Mouse (Mus musculus) inflammation-experienced regulatory T-cells, adult 6 months (primary cell): ENCODE results near the gene Spata48. TPM values are rescaled to one million over a fixed set of nuclear protein-coding genes. Genes with fewer than 3 reads are reported as not detected.
A peak's percentile ranks its signal among the peaks of the same experiment; 100 is the strongest.

Source experiments
- ATAC-seq: one replicate; pipeline ENCODE4 v1.8.0; 2017
- polyA plus RNA-seq, 3 experiments: library from polyadenylated mRNA; unstranded; fragments of 100-300 nt; shearing (Covaris generic); gene quantifications; one replicate each; pipeline ENCODE4 v1.2.1; 2017

The Spata48 gene
- polyA plus RNA-seq = under 1 TPM in 1 of 3 experiments, not detected in 2; 0.31 TPM

DNA sequence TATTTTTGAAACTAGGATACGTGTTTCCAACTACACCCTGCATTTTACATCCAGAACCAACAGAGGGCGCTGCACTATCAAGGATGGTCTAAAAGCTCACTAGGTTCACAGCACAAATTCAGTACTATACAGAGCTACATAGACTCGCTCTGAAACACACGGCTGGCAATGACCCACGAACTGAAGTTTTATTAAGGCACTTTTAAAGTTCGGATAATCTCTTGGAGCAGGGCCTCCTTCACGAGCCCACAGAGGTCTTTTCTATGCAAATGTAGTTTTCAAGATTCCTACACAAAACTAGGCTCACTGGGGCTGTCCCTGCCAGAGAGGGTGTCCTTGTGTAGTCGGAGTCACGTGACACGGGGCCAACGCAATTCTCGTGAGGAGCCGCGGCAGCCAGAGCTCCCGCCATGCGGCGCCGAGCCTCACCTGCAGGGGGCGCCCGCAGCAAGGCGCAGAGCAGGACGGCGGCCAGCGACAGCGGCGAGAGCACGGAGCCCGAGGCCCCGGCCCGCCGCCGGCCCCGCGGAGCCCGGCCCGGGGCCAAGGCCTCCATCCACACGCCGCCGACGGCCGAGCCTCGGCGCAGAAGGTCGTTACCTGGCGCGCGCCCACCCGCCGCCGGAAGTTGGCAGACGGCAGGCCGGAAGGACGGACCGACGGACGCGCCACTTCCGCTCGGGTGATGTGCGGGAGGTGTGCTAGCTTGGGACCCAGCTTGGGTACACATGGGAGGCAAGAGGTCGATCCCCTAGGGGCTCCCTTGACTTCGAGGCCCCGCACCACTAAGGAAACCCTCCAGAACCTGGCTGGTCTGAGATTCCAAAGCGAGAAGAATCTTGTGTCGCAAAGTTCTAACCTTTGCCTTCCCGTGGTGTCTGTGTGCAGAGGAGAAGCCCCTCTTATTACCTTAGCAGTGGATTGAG, at the start of gene Spata48, which contains the start of gene Zpbp:
Spata48 (plus strand) TSS at position 460 of the 926 bp plus-strand sequence.
Zpbp (minus strand) TSS at position 774 of the 926 bp plus-strand sequence.
- peak; percentile 94 for ATAC-seq

DNA sequence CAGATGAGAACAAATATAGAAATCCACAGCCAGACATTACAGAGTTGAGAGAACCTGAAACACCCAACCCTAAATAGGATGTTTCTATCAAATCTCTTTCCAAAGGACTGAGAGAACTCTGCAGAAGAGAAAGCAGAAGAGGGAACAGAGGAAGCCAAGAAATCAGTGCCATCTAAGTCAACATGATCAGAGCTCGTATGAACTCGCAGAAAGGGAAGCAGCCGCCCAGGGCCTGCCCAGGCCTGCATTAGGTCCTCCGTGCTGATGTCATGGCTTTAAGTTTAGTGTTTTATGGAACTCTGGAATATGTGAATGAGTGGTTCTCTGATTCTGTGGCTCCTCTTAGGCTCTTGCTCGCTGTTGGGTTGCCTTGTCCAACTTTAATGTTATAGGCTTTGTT, 47.7 kb upstream of the Spata48 start:
- no peak for ATAC-seq

DNA sequence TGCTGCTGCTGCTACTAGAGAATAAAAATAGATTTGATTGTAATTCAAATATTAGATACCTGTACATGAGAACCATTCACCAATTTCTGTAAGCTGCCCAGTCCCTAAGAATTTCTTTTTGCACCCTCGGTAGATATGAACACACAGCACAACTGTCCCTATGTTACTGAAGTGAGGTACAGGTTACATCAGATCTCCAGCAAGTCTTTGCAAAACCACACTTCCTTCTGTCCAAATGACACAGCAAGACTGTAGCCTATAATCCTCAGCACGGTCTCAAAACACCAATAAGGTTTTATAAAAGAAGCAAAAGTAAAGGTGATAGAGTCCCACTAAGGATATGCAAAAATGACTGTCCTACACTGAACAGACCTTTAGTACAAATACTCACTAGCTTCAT, 44.5 kb upstream of the Spata48 start:
- no peak for ATAC-seq

DNA sequence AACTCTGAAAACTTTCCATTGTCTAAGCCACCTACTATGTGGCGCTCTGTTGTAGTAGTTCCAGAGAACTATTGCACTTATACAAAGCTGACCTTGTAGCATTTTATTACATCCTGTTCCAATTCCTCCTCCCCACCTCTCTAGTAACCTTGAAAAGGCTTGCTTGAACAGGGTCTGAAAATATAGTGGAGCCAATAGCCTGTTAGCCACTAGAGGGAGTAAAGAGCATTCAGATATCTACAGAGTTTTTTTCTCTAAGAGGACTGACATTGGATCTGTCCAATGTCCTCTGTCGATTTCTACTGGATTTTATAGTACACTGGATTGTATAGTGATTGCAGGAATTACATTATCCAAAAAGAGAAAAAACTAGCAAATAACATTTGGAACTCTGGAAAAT, 6.9 kb upstream of the Spata48 start:
- peak; percentile 80 for ATAC-seq

DNA sequence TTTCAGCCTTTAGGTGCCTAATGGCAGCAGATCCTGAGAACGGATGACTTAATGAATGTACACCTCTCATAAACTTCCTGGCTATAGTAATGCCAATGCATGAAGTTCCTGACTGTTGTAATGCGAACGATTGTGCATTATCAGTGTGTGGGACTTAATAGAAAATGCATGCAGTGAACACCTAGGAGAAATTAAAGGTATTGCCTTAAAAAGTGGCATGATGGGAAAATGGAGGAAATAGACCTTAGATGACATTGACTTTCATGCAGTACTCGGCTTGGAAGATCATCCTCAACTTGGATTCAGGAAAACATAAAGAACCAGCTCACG, 632 bp downstream of the Spata48 start:
- no peak for ATAC-seq

DNA sequence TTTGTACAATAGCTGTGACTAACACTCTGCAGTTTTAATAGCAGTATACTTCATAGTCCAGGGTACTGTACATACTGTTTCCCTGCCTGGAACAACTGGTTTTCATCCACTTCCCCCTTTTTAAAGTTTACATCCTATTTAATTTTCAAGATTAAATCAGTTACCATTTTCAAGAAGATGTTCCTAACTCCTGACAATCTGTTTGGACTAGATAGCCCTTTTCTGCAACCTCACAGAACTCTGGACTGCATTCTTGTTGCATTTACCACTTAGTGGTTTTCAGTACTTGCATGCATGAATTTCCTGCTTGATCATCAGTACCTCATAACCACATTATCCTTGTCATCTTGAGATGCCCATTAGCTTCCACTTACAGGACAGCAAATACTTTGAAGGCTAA, 7.0 kb downstream of the Spata48 start:
- no peak for ATAC-seq

DNA sequence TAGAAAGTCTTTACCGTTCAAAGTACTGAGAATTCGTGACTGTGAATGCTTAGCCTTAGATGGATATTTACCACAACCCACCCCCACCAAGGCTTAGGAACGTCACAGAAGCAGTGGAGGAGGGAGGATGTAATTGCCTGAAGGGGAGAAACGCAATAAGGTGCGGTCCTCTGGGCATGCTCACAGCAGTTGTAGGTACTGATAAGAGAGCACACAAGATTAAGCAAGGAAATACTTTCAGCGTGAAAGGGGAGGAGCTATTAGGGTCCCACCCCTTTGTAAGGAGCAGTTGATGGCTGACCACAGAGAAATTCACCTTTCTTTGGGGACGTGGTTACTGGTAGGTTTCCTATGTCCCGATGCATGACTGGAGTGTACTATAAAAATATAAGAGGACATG, 22.5 kb downstream of the Spata48 start:
- no peak for ATAC-seq

DNA sequence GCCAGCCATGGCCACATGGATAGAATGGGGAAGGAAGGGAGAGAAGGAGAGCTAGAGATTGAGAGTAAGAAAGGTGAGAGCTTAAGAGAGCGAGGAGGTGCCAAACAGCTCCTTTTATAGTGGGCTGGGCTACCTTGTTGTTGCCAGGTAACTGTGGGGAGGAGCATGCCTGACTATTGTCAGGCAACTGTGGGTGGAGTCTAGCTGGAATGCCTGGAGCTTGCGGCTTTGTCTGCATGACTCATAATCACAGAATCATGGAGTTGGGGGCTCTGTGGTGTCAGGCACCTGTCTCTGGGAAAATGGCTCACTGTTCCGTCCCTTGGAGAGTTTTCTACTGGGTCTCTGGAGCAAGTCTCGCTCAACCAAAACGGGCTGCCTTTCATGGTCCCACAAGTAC, 30.1 kb downstream of the Spata48 start:
- no peak for ATAC-seq

DNA sequence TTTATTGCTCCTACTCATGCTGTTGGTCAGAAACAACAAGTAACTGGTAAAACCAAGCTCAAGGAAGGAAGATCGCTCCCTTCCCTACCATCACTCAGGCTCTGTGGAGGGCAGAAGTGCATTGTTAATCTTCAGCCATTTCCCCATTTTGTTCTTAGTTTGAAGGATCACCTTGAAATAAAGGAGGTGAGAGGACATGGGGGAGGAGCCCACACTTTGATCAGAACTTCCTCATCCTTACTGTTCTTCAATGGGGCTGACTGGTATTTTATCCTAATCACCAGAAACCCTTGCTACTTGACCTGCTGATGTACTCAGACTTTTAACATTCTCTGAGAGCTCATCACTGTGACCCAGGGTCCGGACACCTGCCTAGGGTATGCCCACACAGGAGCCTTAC, 33.8 kb downstream of the Spata48 start:
- ATAC-seq = no peak

DNA sequence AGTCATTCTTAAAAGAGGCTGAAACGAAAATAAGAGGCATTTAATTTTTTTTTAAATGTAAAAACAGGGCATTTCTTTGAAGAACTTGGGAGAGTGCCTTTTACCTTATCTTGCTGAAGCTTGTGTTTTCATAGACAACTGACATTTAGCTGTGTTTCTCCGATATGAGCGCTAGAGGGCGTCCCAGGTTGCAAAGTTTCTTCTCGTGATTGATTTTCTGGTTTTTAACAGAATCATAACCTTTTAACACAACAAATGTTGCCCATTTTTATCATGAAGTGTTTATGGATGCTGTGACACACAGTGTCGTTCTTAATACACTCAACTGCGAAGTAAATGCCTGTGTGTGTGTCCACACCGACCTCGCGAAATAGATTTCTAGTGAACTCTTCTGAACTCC, 38.0 kb downstream of the Spata48 start:
- peak; percentile 77 for ATAC-seq

DNA sequence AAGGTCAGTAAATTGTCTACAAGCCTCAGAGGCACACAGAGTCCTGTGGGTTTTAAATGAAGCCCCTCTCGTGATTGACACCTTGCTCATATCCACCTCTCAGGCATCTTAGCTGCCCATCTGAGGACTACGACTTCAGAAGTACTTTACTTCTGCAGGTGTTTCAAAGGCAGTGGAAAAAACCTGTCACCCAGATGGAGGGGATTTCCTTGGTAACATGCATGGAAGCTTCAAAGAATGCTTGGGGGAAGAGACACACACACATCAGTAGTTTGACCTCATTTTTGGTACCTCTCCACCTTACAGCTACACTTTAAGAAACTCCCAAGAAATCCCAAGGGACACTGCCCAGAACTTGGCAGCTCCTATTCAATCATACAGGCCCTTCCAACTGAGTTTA, 44.3 kb downstream of the Spata48 start:
- peak; percentile 96 for ATAC-seq

DNA sequence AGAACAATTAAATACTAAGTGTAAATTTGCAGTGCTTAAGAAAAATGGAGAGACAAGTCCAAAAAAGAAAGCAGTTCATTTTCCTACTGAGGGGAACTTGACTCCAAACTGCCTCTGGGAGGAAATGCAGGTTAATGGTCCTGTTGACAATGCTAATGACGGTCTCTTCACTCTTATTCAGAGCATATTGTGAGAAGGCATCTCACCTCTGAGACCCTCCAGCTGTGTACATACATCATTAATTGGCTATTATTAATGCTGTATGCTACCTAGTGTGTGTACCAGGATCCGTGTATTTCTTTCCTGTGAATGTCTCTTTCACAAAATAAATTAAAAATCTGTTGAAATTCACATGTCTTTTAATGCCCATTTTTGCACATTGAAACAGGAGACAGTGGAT, 47.5 kb downstream of the Spata48 start:
- ATAC-seq = no peak

DNA sequence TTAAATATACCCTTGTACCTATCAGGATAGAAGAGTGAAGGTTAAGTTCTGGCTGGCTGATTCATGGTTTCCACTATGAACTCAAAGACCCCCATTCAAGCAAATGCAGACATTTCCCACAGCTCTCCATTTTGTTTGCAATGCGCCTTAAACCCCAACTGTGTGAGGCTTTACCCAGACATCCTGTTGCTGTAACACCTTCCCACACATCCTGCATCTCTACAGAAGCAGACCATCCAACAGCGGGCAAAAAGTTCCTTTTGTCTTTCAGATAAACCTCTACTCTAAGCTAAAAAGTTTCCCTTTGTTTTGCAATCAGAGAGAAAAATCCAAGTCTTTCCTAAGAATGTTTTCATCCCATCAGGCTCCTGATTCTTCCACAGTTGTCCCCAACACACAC, 50.2 kb downstream of the Spata48 start:
- ATAC-seq = peak; percentile 84

DNA sequence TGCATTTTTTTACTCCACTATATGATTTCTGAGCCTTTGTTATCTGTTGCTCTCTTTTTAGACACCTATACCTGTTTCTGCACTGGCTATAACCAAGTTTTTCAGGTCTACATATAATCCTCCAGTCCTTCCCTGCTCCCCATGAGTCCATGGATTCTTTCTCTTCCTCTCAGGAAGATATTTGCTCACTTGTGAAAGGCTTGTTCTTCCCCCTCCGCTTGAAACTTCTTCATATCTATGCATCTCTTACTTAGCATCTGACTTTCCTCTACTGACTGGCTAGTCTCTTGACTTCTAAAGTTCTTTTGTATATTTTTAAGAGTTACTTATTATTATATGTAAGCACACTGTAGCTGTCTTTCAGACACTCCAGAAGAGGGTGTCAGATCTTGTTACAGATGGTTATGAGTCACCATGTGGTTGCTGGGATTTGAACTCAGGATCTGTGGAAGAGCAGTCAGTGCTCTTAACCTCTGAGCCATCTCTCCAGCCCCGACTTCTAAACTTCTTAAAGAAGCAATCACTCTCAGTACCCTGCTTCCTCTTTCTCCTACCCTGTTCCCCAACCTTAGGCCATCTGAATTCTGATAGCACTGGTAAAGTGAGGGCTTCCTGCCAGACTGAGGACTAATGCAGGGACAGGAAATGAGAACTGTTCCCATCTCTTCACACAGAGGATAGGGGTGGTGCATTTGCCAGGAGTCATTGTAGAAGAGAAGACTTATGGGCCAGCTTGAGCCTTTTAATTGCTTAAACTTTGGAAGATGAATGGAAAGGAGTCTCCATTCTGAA, 51.3 kb downstream of the Spata48 start:
- peak; percentile 55 for ATAC-seq

DNA sequence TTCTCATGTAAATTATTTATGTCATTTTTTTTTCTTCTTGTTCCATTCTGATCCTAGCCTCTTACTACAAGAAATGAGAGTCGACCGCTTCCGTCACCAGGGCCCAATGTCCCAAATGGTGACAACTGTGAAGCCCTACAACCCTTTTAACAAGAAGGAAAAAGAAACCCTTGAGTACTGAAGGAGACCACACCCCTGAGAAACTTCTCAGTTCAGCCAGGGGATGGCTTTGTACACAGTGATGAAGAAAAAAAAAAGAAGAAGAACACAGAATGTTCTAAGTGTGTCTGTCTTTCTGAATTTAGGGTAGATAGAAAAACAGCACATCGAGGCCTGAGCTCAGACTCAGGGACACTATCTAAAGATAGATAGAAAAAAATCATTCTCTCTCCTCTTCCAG, 53.0 kb downstream of the Spata48 start:
- no peak for ATAC-seq

DNA sequence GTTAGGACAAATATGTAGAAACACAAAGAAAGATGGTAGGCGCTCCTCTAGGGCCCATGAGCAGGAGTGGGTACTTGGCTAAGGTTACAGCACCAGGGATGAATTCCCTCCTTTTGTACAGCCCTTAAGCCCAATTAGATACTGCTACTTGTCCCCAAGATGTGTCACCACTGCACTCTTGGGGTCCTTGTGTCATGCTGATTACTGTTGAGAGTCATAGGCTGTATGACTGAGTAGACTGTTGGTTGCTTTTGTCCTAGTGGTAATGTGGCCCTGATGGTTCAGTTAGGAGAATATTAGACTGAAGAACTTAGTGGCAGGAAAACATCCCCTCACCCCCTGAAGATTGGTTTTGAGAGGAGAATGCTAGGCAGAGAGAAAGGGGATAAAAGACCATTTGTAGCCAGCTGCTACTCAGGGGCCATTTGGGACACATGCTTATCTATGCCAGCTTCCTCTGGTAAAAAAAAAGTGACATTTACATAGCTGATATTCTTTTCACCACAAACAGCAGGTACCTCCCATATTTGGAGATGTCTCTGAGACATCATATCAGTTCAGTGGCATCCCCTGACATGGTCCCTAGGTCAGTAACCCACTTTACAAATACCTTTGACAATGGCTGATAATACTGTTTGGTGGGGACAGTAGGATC, 56.0 kb downstream of the Spata48 start:
- ATAC-seq = no peak

DNA sequence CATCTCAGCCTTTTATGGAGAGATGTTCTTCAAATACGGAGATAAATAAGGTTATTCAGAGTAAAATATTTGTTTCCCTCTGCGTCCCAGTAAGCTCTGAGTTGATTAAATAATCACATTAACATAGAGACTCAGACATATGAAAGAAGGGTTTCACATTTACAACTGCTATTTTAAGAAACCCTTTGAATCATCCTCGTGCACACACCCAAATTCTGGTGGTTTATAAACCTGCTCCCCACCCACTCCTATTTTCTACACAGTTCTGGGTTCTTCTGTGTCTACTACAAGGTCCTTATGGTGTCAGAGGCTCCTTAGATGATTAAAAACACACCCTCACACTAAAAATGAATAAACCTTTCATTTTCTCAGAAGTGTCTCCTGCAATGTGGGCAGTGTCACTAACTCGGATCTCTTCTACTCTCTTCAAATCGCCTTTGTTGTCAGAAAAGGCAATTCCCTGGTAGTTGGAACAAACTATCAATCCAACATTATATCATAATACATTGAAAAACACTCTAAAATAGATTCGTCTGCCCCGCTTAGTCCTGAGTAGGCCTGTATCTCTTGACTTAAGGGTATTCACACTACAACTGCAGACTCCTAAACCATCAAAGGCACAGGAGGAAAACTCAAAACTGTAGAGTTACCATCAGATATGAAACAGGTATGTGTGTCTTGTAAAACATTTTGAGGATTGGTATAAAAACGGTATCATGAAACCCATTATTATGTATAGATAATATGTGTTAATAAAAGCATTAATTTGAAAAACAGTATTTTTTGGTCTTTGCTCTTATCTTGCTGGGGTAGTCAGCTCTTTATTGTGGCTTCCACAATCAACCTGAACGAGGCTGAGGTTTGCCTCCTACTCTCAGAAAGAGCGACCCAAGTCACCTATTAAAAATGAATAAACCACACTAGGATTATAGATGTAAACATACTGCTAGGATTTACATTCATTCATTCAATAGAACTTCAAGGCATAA, 57.7 kb downstream of the Spata48 start:
- peak; percentile 26 for ATAC-seq

DNA sequence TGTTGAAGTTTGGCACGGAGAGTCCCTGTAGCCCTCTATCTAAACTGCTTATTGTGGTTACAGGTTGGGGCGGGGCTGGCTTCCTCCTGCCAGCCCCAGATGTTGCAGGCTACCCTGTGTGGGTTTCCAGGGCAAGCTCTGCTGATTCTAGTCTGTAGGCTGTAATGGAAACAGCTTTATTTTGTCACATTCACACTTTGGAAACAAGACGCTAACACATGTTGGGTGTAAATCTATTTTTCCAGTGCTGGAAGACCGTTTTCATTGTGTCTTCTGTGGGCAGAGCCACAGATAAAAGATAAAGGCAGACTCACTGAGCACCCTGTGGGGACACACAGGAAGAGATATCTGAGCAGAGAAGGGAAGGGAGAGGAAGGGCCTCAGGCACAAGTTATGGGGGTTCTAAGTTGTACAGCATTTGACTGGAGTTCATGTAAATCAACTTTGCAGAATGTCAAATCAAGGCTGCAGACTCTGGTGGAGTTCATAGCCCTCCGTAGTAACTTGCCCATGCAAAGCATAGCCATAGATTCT, 60.1 kb downstream of the Spata48 start:
- ATAC-seq = peak; percentile 87

DNA sequence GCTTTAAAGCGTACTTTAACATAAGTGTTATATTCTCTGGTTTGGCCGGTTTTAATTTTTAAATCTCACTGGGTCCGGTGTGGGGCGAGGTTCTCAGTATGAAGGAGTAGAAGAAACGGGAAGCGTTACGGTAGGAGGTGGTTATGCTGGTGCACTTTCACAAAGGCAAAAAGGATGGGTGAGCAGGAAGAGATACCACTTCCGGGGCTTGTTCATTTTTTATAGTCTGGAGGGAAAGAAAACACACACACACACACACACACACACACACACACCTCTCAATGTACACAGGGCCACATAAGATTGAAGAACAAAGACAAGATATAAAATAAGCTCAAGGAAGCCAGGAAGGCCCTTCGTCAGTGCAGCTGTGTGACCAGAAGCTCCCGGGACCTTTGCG, 66.9 kb downstream of the Spata48 start:
- ATAC-seq = peak; percentile 95

DNA sequence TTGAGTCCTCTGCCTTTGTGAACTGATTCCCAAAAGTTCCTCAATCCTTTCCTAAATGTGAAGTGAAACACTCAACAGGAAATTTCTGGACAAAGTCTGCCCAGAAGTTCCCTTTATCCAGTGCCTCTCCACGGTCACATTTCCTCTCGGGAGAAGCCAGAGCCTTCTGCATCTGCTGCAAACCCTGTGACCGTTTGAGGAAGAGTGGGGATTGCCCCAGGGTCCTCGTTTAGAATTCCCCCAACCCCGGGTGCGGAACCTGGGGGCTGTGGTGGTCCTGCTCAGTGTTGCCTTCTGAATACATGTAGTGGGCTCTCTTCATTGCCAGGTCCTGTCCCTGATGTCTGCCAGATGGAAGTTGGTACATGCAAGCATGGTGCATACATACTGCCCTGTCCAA, 67.3 kb downstream of the Spata48 start:
- ATAC-seq = peak; percentile 18

DNA sequence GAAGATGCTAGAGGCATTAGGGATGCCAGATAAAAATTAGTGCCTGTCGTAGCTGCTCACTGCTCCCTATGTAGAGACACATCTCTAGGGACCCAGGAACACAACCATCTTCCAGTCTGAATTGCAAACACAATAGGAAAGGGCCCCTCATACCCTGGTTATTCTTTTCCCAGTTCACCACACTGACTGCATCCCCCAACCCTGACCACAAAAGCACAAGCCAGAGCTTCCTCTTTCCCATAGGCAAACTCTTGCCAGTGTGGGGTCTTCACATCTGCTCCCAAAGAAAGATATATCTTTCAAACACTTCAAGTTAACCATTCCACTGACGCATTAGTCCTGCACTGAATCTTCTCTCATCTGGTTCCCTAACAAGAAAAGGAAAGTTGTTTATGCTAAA, 68.2 kb downstream of the Spata48 start:
- no peak for ATAC-seq

DNA sequence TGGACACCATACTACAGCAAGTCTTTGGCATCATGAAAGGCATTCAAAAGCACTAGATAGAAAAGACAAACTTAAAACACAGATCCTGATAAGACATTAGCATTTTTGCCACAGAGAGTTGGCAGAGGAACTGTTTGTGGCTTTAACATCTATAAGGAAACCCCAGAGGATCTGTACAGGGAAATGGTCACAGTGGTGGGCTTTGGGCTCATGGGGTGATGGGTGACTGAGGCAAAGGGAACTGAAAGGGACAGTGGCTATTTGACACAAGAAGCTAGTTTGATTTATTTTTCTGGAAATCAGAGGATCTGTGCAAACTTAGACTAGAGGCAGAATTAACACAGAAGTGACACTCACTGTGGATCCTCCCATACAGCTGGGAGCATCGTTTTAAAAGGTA, 74.4 kb downstream of the Spata48 start:
- no peak for ATAC-seq
